Mouse (Mus musculus) layer of hippocampus, adult 9-10 months (tissue): Measurements from ENCODE around the gene Ccdc162.

Source experiments
- DNase-seq: peaks from one replicate; pipeline ENCODE4 v3.0.0; 2022; ENCODE audit warnings: low spot score

Ccdc162 gene

GRCm38 (mm10) chr10:41716029-41716897 lies at the start of gene Ccdc162:
TSS of gene Ccdc162 (minus strand) at chr10:41716634.
- no peak for DNase-seq

GRCm38 (mm10) chr10:41765586-41765985 lies 49.2 kb upstream of the Ccdc162 start:
- no peak for DNase-seq

- DNase-seq = no peak
Observed at GRCm38 (mm10) chr10:41763741-41764385, 47.4 kb upstream of the Ccdc162 start.

DNA sequence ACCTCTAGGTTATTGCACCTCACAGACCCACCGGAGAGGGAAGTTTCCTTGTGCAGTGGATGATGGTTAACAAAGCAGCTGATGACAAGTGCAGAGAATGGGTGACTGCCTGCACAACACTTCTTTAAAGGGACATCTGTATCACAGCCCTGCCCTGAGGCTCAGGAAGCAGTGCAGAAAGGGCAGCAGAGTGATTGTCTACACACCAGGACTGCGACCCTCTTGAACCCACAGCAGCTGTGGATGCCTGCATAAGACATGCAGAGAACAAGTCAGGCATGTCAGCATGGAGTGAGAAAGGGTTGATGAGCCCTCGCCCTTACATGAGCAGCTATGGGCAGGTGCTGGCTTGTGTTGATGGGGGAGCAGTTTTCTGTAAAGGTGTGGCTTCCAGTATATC lies 44.4 kb upstream of the Ccdc162 start:
- no peak for DNase-seq

DNA sequence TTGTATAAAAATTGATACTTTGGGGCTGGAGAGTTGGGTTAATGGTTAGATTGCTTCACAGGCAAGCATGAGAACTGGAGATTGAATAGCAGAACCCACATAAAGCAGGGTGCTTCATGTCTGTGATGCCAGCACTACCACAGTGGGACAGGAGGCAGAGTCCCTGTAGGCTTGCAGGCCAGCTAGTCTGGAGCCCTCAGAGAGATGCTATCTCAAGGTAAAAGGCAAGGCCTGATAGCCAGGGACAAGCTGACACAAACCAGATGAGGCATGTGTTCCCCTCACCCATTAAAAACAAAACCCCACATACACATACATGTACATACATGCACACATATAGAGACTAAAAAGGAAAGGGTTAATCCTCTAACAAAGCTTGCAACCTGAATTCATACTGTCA lies 41.6 kb upstream of the Ccdc162 start:
- DNase-seq = no peak

DNA sequence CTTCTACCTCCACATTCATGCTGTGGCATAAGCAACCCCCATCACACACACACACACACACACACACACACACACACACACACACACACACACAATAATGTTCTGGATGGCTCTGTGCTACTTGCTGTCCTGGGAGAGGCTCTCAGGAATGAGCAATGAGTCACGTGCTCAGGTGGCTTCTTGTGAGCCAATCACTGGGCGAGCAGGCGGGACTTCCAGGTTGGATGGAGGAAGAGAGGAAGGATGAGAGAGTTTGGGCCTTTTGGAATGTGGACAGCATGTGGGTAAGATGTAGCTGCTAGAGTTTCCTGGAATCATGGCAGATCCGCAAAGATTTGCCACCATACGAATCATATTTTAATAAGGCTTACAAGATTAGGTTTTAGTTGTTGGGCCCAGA lies 40.8 kb upstream of the Ccdc162 start:
- DNase-seq = no peak

DNA sequence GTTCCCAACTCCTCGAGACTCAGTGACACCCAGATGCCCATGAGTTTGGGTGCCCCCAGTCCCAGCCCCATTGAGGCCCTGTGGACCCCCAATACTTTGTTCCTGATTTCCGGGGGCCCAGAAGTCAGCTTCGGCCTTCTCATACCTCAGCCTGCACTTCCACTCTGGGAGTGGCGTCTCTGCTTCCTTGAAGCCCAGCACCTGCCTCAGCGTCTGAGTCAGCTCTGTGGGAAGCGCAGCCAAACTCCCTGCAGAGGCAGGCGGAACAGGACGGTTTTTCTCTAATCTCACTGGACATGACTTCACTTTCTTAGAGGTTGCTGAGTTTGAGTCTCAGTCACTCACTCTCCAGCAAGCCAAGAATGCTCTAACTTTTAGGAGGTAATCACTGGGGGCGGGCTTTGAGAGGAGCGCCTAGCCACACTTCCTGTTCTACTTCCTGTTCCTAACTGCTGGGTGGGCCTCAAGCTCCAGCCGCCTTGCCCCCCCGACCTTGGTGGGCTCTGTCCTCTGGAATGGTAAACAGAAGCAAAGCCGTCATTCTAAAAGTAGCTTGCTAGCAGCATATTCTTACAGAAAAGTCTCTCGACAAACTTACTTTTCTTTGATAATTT lies 35.5 kb upstream of the Ccdc162 start:
- DNase-seq = no peak

DNA sequence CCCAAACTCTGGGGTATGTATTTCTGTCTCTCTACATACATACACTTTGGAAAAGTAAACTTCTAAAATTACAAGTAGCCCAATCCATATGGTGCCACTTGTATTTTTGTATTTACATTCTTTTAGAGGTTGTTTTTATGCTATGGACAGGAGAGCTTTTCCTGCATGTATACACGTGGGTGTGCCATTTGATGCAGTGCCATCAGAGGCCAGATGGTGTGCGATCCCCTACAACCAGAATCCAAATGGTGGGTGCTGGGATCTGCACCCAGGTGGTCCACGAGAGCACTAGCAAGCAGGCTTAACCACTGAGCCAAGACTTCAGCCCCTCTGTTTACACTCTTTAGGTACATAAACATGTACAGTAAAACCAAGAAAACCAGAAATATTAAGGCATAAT lies 32.9 kb upstream of the Ccdc162 start:
- DNase-seq = no peak

- peak; percentile 13 for DNase-seq
Observed at GRCm38 (mm10) chr10:41746554-41746953, 30.1 kb upstream of the Ccdc162 start.

- no peak for DNase-seq
Observed at GRCm38 (mm10) chr10:41744006-41744405, 27.6 kb upstream of the Ccdc162 start.

DNA sequence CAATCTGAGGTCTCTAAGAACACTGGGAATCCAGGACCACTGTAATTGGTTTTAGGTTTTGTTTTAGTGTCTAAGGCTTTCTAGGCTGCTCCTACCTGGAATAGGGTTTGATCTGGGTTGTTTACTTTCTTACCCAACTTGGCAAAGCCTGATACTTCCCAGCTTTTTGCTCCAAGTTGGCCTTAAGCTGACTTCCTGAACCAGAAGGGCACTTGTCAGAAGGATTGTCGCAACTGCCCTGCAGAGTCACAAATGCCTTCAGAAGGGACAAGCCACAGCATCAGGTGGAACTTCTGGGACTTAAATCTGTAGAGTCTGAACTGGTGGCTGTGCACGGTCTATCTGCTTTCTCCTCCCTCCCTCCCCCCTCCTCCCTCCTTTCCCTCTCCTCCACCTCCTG lies 23.8 kb upstream of the Ccdc162 start:
- DNase-seq = no peak

- no peak for DNase-seq
Observed at GRCm38 (mm10) chr10:41737245-41737644, 20.8 kb upstream of the Ccdc162 start.

- no peak for DNase-seq
Observed at GRCm38 (mm10) chr10:41735398-41735797, 19.0 kb upstream of the Ccdc162 start.

- no peak for DNase-seq
Observed at GRCm38 (mm10) chr10:41733214-41733613, 16.8 kb upstream of the Ccdc162 start.

DNA sequence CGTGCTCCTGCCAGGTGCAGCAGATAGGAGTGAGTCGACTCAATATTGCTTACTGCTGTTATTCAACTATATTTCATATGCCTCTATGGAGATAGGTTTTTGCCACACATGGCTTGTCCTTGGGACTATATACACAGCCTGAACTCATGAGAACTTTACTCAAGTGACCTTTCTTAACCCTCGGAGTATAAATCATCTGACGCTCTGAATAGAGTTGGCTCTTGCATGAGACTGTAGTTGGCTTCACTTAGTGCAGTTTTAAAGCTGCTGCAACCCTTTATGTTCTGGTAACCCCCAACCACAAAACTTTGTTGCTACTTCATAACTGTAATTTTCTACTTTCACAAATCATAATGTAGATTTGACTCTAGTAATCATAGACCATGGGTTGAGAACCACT lies 15.5 kb upstream of the Ccdc162 start:
- no peak for DNase-seq

- no peak for DNase-seq
Observed at GRCm38 (mm10) chr10:41730746-41731145, 14.3 kb upstream of the Ccdc162 start.

- DNase-seq = no peak
Observed at GRCm38 (mm10) chr10:41726215-41726614, 9.8 kb upstream of the Ccdc162 start.

- DNase-seq = no peak
Observed at GRCm38 (mm10) chr10:41719587-41719986, 3.2 kb upstream of the Ccdc162 start.

GRCm38 (mm10) chr10:41715557-41715956 lies 877 bp downstream of the Ccdc162 start:
- no peak for DNase-seq

- no peak for DNase-seq
Observed at GRCm38 (mm10) chr10:41711467-41711866, 5.0 kb downstream of the Ccdc162 start.

DNA sequence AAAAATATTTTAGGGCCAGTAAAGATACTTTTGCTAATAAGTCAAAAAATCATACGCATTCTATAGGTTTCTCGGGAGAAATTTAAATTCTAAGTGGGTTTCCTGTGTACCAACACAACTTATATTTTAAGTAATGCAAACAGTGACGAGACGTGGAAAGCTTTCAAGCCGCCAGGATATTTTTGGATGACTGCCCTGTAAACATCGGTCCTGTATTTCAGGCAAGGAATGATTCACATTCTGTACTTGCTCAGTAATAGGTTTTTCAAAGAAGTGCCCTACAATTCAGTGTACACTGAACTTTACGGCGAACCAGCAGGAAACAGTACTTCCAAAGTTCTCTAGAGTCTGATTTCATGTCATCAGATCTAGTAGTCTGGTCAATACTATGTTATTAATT lies 5.7 kb downstream of the Ccdc162 start:
- no peak for DNase-seq

DNA sequence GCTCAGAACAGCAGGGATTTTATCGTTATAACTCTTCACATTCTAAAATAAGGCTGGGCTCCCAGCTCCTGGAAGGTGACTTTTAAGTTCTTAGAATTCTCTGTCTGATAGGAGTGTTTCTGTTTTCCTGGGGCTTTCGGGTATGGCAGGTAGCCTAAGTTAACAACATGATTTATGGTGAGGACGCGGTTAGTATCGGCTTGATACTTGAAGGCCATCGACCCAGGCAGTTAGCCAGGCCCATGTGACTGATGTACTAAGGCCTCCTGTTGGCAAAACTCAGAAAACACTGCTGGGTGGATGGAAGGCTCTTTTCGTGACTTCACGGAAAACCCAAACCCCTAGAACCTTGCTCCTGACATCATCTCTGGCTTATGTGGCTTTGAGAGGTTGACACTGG lies 7.1 kb downstream of the Ccdc162 start:
- DNase-seq = no peak

DNA sequence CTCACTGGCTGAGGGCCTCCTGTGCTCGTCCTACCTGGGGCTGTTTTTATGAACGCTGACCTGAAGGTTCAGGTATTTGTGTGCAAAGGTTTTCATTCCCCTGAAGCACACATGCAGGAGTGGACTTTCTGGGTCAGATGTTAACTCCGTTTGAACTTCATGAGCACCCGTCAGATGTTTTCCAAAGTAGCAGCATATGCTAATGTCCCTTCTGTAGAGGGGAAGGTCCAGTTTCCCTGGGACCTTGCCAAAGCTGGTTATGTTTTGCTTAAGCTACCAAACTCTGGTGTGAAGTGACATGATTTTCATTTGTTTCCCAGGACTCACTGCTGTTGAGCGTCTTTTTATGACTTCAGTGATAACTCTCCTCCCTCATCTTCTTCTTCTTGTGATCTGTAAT lies 16.8 kb downstream of the Ccdc162 start:
- no peak for DNase-seq
